Mouse (Mus musculus): ENCODE data around the gene Olfr1506. TPM values are rescaled to one million over a fixed set of nuclear protein-coding genes. Genes with fewer than 3 reads are reported as not detected.
"Not testable (repeated sequence)": the region's sequence is repeated elsewhere in the genome, so short reads cannot be mapped to it uniquely, and the experiment has no call there.

Gene Olfr1506
- not detected in 2 replicates for polyA plus RNA-seq (2014; fragmentation: Nextera tagmentation; extraction: Ambion mirVana)

GRCm38 (mm10) chr2:90224393-90224792 is at the start of gene Olfr1506:
Olfr1506 (minus strand) TSS chr2:90224493.
- H3K9ac ChIP-seq (ENCODE audit: low read length); H3K27ac ChIP-seq (replicated peaks in 1 of 2; ENCODE audit: control insufficient read depth in 1 of 2, insufficient read depth in 1 of 2, low read depth in 2 of 2, low read length in 2 of 2); H3K36me3 ChIP-seq (ENCODE audit: control insufficient read depth, insufficient read depth, low read length); H3K9me3 ChIP-seq (ENCODE audit: control insufficient read depth, low read length); H3K4me1 ChIP-seq (ENCODE audit: control insufficient read depth in 2 of 2, insufficient read depth in 2 of 2, low read length in 2 of 2); H3K27me3 ChIP-seq (ENCODE audit: control insufficient read depth, insufficient read depth, low read length); ATAC-seq (ENCODE audit: insufficient number of reproducible peaks, insufficient read depth, low FRiP score, low read depth); H3K4me3 ChIP-seq (ENCODE audit: control insufficient read depth in 1 of 2, insufficient read depth in 1 of 2, low read depth in 1 of 2, low read length in 2 of 2); H3K4me2 ChIP-seq (ENCODE audit: low read length): not testable (repeated sequence)
- WGBS, result no CpG with 5 or more reads among the region's 6 CpGs

GRCm38 (mm10) chr2:90270932-90271331 is 46.6 kb upstream of the Olfr1506 start, which contains the start of gene Olfr1271:
Olfr1271 (minus strand) TSS chr2:90271032.
- Histone ChIP-seq H3K4me1 (ENCODE audit: control insufficient read depth in 2 of 2, insufficient read depth in 2 of 2, low read length in 2 of 2) (no peaks in the 10 kb centered on the region), H3K9ac (ENCODE audit: low read length) (no peak within 1 kb of the TSS), H3K36me3 (ENCODE audit: control insufficient read depth, insufficient read depth, low read length) (no peaks in the 10 kb centered on the region), H3K4me2 (ENCODE audit: low read length) (no peak within 1 kb of the TSS), H3K27ac (replicated peaks in 1 of 2; ENCODE audit: control insufficient read depth in 1 of 2, insufficient read depth in 1 of 2, low read depth in 2 of 2, low read length in 2 of 2) (no peak within 1 kb of the TSS), H3K9me3 (ENCODE audit: control insufficient read depth, low read length) (no peaks in the 10 kb centered on the region), H3K4me3 (ENCODE audit: control insufficient read depth in 1 of 2, insufficient read depth in 1 of 2, low read depth in 1 of 2, low read length in 2 of 2) (no peak within 1 kb of the TSS), H3K27me3 (ENCODE audit: control insufficient read depth, insufficient read depth, low read length) (no peaks in the 10 kb centered on the region)
- WGBS, result 75% methylated on average over 2 of the region's 2 CpGs
- ATAC-seq (ENCODE audit: insufficient number of reproducible peaks, insufficient read depth, low FRiP score, low read depth), result no peak

GRCm38 (mm10) chr2:90257492-90257891 is 33.2 kb upstream of the Olfr1506 start, which contains the start of gene Olfr142:
Olfr142 (minus strand) TSS chr2:90257592.
- 84% methylated on average over 4 of the region's 4 CpGs for WGBS
- H3K36me3 ChIP-seq (ENCODE audit: control insufficient read depth, insufficient read depth, low read length), result no peaks in the 10 kb centered on the region

GRCm38 (mm10) chr2:90199606-90200005 is 24.7 kb downstream of the Olfr1506 start:
- not testable (repeated sequence) for H3K9me3 ChIP-seq (ENCODE audit: control insufficient read depth, low read length); H3K4me3 ChIP-seq (ENCODE audit: control insufficient read depth in 1 of 2, insufficient read depth in 1 of 2, low read depth in 1 of 2, low read length in 2 of 2); H3K9ac ChIP-seq (ENCODE audit: low read length); H3K27ac ChIP-seq (replicated peaks in 1 of 2; ENCODE audit: control insufficient read depth in 1 of 2, insufficient read depth in 1 of 2, low read depth in 2 of 2, low read length in 2 of 2); H3K36me3 ChIP-seq (ENCODE audit: control insufficient read depth, insufficient read depth, low read length); H3K27me3 ChIP-seq (ENCODE audit: control insufficient read depth, insufficient read depth, low read length); H3K4me2 ChIP-seq (ENCODE audit: low read length); ATAC-seq (ENCODE audit: insufficient number of reproducible peaks, insufficient read depth, low FRiP score, low read depth); H3K4me1 ChIP-seq (ENCODE audit: control insufficient read depth in 2 of 2, insufficient read depth in 2 of 2, low read length in 2 of 2)
- WGBS, result no CpG with 5 or more reads among the region's 4 CpGs

More at GRCm38 (mm10) chr2:90257492-90257891, 33.2 kb upstream of the Olfr1506 start, which contains the start of gene Olfr142:
- H3K9ac ChIP-seq (ENCODE audit: low read length), result no peak within 1 kb of the TSS
- no peaks in the 10 kb centered on the region for H3K27me3 ChIP-seq (ENCODE audit: control insufficient read depth, insufficient read depth, low read length)
- no peaks in the 10 kb centered on the region for H3K9me3 ChIP-seq (ENCODE audit: control insufficient read depth, low read length)
- H3K27ac ChIP-seq (replicated peaks in 1 of 2; ENCODE audit: control insufficient read depth in 1 of 2, insufficient read depth in 1 of 2, low read depth in 2 of 2, low read length in 2 of 2), result no peak within 1 kb of the TSS
- H3K4me3 ChIP-seq (ENCODE audit: control insufficient read depth in 1 of 2, insufficient read depth in 1 of 2, low read depth in 1 of 2, low read length in 2 of 2), result no peak within 1 kb of the TSS
- no peak for ATAC-seq (ENCODE audit: insufficient number of reproducible peaks, insufficient read depth, low FRiP score, low read depth)
- H3K4me1 ChIP-seq (ENCODE audit: control insufficient read depth in 2 of 2, insufficient read depth in 2 of 2, low read length in 2 of 2), result no peaks in the 10 kb centered on the region
- H3K4me2 ChIP-seq (ENCODE audit: low read length), result no peak within 1 kb of the TSS

GRCm38 (mm10) chr2:90195285-90195684 is 29.0 kb downstream of the Olfr1506 start:
- not testable (repeated sequence) for H3K9me3 ChIP-seq (ENCODE audit: control insufficient read depth, low read length); H3K9ac ChIP-seq (ENCODE audit: low read length); H3K27ac ChIP-seq (replicated peaks in 1 of 2; ENCODE audit: control insufficient read depth in 1 of 2, insufficient read depth in 1 of 2, low read depth in 2 of 2, low read length in 2 of 2); H3K4me3 ChIP-seq (ENCODE audit: control insufficient read depth in 1 of 2, insufficient read depth in 1 of 2, low read depth in 1 of 2, low read length in 2 of 2); H3K4me2 ChIP-seq (ENCODE audit: low read length); H3K36me3 ChIP-seq (ENCODE audit: control insufficient read depth, insufficient read depth, low read length); ATAC-seq (ENCODE audit: insufficient number of reproducible peaks, insufficient read depth, low FRiP score, low read depth); H3K27me3 ChIP-seq (ENCODE audit: control insufficient read depth, insufficient read depth, low read length); H3K4me1 ChIP-seq (ENCODE audit: control insufficient read depth in 2 of 2, insufficient read depth in 2 of 2, low read length in 2 of 2)
- no CpG with 5 or more reads among the region's 6 CpGs for WGBS

- not testable (repeated sequence) for H3K4me1 ChIP-seq (ENCODE audit: control insufficient read depth in 2 of 2, insufficient read depth in 2 of 2, low read length in 2 of 2); H3K4me2 ChIP-seq (ENCODE audit: low read length); H3K9me3 ChIP-seq (ENCODE audit: control insufficient read depth, low read length); H3K36me3 ChIP-seq (ENCODE audit: control insufficient read depth, insufficient read depth, low read length); H3K27me3 ChIP-seq (ENCODE audit: control insufficient read depth, insufficient read depth, low read length); H3K27ac ChIP-seq (replicated peaks in 1 of 2; ENCODE audit: control insufficient read depth in 1 of 2, insufficient read depth in 1 of 2, low read depth in 2 of 2, low read length in 2 of 2); H3K4me3 ChIP-seq (ENCODE audit: control insufficient read depth in 1 of 2, insufficient read depth in 1 of 2, low read depth in 1 of 2, low read length in 2 of 2); ATAC-seq (ENCODE audit: insufficient number of reproducible peaks, insufficient read depth, low FRiP score, low read depth); H3K9ac ChIP-seq (ENCODE audit: low read length)
- no CpG with 5 or more reads among the region's 3 CpGs for WGBS
These were observed 29.5 kb downstream of the Olfr1506 start for GRCm38 (mm10) chr2:90194750-90195149.

- ATAC-seq (ENCODE audit: insufficient number of reproducible peaks, insufficient read depth, low FRiP score, low read depth); H3K27ac ChIP-seq (replicated peaks in 1 of 2; ENCODE audit: control insufficient read depth in 1 of 2, insufficient read depth in 1 of 2, low read depth in 2 of 2, low read length in 2 of 2); H3K4me2 ChIP-seq (ENCODE audit: low read length); H3K4me3 ChIP-seq (ENCODE audit: control insufficient read depth in 1 of 2, insufficient read depth in 1 of 2, low read depth in 1 of 2, low read length in 2 of 2); H3K9ac ChIP-seq (ENCODE audit: low read length); H3K4me1 ChIP-seq (ENCODE audit: control insufficient read depth in 2 of 2, insufficient read depth in 2 of 2, low read length in 2 of 2); H3K36me3 ChIP-seq (ENCODE audit: control insufficient read depth, insufficient read depth, low read length); H3K9me3 ChIP-seq (ENCODE audit: control insufficient read depth, low read length); H3K27me3 ChIP-seq (ENCODE audit: control insufficient read depth, insufficient read depth, low read length): not testable (repeated sequence)
- WGBS, result no CpG with 5 or more reads among the region's 5 CpGs
These were observed 37.2 kb downstream of the Olfr1506 start for GRCm38 (mm10) chr2:90187082-90187481.

- H3K4me2 ChIP-seq (ENCODE audit: low read length), result not testable (repeated sequence)
- no CpG with 5 or more reads among the region's 4 CpGs for WGBS
These were observed 38.2 kb downstream of the Olfr1506 start for GRCm38 (mm10) chr2:90186082-90186481.

More at GRCm38 (mm10) chr2:90186082-90186481, 38.2 kb downstream of the Olfr1506 start:
- not testable (repeated sequence) for H3K9me3 ChIP-seq (ENCODE audit: control insufficient read depth, low read length); H3K9ac ChIP-seq (ENCODE audit: low read length); H3K36me3 ChIP-seq (ENCODE audit: control insufficient read depth, insufficient read depth, low read length); H3K4me1 ChIP-seq (ENCODE audit: control insufficient read depth in 2 of 2, insufficient read depth in 2 of 2, low read length in 2 of 2); H3K27me3 ChIP-seq (ENCODE audit: control insufficient read depth, insufficient read depth, low read length); H3K27ac ChIP-seq (replicated peaks in 1 of 2; ENCODE audit: control insufficient read depth in 1 of 2, insufficient read depth in 1 of 2, low read depth in 2 of 2, low read length in 2 of 2); ATAC-seq (ENCODE audit: insufficient number of reproducible peaks, insufficient read depth, low FRiP score, low read depth); H3K4me3 ChIP-seq (ENCODE audit: control insufficient read depth in 1 of 2, insufficient read depth in 1 of 2, low read depth in 1 of 2, low read length in 2 of 2)

All from heart, embryonic 14.5 days (tissue).